Mouse (Mus musculus) C2C12 (cell line): Measurements from ENCODE around the gene Akt1s1.

Source experiments
- CEBPB ChIP-seq: IDR thresholded peaks from one replicate; pipeline ENCODE4 v1.6.1; 2011; ENCODE audit warnings: low read depth, mild to moderate bottlenecking, control low read depth, moderate library complexity
- CTCF ChIP-seq: IDR thresholded peaks from one replicate; pipeline ENCODE4 v1.5.1; 2011; ENCODE audit not compliant: control insufficient read depth, insufficient read depth, insufficient read length
- MAX ChIP-seq: IDR thresholded peaks from one replicate; pipeline ENCODE4 v1.6.1; 2011; ENCODE audit warnings: mild to moderate bottlenecking, control low read depth
- USF1 ChIP-seq: IDR thresholded peaks from one replicate; pipeline ENCODE4 v1.6.1; 2011; ENCODE audit warnings: low read depth, mild to moderate bottlenecking, control low read depth, moderate library complexity

DNA sequence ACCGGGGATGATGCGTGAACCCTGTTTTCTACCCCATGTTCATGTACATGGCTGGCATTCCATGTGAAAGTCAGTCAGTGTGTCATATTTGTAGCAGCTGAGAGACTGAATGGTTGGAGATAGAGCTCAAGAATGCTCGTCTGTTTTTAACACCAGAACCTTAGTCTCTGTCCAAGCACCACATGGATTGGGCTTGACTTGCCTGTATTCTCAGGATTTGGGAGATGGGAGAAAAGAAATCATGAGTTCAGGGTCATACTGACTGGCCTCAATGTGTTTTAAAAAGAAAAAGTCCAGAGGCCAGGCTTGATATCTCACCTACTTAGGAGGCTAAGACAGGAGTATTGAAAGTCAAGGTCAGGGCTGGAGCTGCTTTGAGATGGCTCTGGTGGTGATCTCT is 31.4 kb upstream of the Akt1s1 start:
- no peak for TF ChIP-seq MAX
- TF ChIP-seq USF1: no peak
- TF ChIP-seq CTCF: no peak
- no peak for TF ChIP-seq CEBPB
